Comparison of ENCODE assay signal across 10 mouse cellular contexts in genomic region chr4:44578591-44578990, GRCm38 (mm10).
A peak's percentile ranks its signal among the peaks of the same experiment; 100 is the strongest.
DNase-seq lines count a peak whose midpoint lies in the region.
"Had no signal": no experiment of that assay in that cellular context is flagged by ENCODE, and none has a peak within 500 bp of the region (broad histone marks: within the 10 kb centered on the region; RNA-seq: fewer than 3 reads in every experiment).

No protein-coding gene starts in this region.

- peak; percentile 21 to 46 for DNase-seq in heart, postnatal 10 days
- no peak for DNase-seq in heart, adult 11 months
- peak; percentile 6 for DNase-seq in ovary, postnatal 14 days (ENCODE audit: low spot score)
- no peak for DNase-seq in ovary, adult 18-20 months (ENCODE audit: low spot score)
- DNase-seq in embryo, embryonic 10.5 days (ENCODE audit: low spot score): peak; percentile 73
- DNase-seq in retina, postnatal 1 day: peak; percentile 49
- no peak for DNase-seq in left cerebral cortex, postnatal 4 days
- DNase-seq in left cerebral cortex, postnatal 10 days (ENCODE audit: extremely low spot score in 1 of 2, low spot score in 2 of 2): no peak
- DNase-seq: spleen, adult 18-20 months; thymus, postnatal 25 days had no signal

- intact Hi-C loops in heart, postnatal 10 days (cut with DNase I): loop anchor here (5.0 kb wide), 1 partner anchor 334 kb away; no protein-coding TSS in a partner anchor
- intact Hi-C loops in left cerebral cortex, postnatal 4 days (cut with DNase I): no loop called here
- intact Hi-C loops in left cerebral cortex, postnatal 10 days (cut with DNase I): loop anchor here (10.0 kb wide), 1 partner anchor 116 kb away; no protein-coding TSS in a partner anchor

Comparison
In these comparisons a context has a peak if more than half of its experiments do, and no peak if none do; other contexts are left out.
1. DNase-seq: peak in heart, postnatal 10 days (2 of 2), ovary, postnatal 14 days (single experiment), embryo, embryonic 10.5 days (single experiment) and retina, postnatal 1 day (single experiment); none in heart, adult 11 months (single experiment), ovary, adult 18-20 months (single experiment), left cerebral cortex, postnatal 4 days (single experiment) and left cerebral cortex, postnatal 10 days (0 of 2).